Mouse (Mus musculus): Measurements from ENCODE around the gene Mrm1. TPM values are rescaled to one million over a fixed set of nuclear protein-coding genes. Genes with fewer than 3 reads are reported as not detected.

Mrm1 gene
- polyA plus RNA-seq, 1 experiment = 4.2 TPM

GRCm38 (mm10) chr11:84825261-84825807 is 6.0 kb upstream of the Mrm1 start:
- Histone ChIP-seq H3K27ac (ENCODE audit: control insufficient read depth, insufficient read depth, low read depth, low read length) (no peak overlapping the region), H3K27me3 (ENCODE audit: control insufficient read depth, insufficient read depth, low read length) (no peaks in the 10 kb centered on the region), H3K4me3 (ENCODE audit: control insufficient read depth, low read depth, low read length) (no peak overlapping the region), H3K36me3 (ENCODE audit: control insufficient read depth, insufficient read depth, low read length) (no peaks in the 10 kb centered on the region; the same call in 1 of the 2 replicates), H3K4me1 (ENCODE audit: control insufficient read depth, insufficient read depth, low read length) (peaks cover 3% of the 10 kb centered on the region)
- TF ChIP-seq POLR2A (IDR thresholded peaks at IDR 0.05; ENCODE audit: control insufficient read depth, low read depth, low read length) = no peak
- no peak for TF ChIP-seq CTCF (IDR thresholded peaks at IDR 0.05; ENCODE audit: control insufficient read depth, insufficient read depth, insufficient replicate concordance, low read depth, low read length)

- H3K27me3 ChIP-seq (ENCODE audit: control insufficient read depth, insufficient read depth, low read length) = no peaks in the 10 kb centered on the region
- no peak overlapping the region for H3K27ac ChIP-seq (ENCODE audit: control insufficient read depth, insufficient read depth, low read depth, low read length)
- no peak overlapping the region for H3K4me3 ChIP-seq (ENCODE audit: control insufficient read depth, low read depth, low read length)
- H3K36me3 ChIP-seq (ENCODE audit: control insufficient read depth, insufficient read depth, low read length) = no peaks in the 10 kb centered on the region; the same call in 1 of the 2 replicates
- TF ChIP-seq CTCF (IDR thresholded peaks at IDR 0.05; ENCODE audit: control insufficient read depth, insufficient read depth, insufficient replicate concordance, low read depth, low read length) = no peak
- no peak for TF ChIP-seq POLR2A (IDR thresholded peaks at IDR 0.05; ENCODE audit: control insufficient read depth, low read depth, low read length)
- H3K4me1 ChIP-seq (ENCODE audit: control insufficient read depth, insufficient read depth, low read length) = peaks cover 9% of the 10 kb centered on the region
These were observed 4.2 kb upstream of the Mrm1 start for GRCm38 (mm10) chr11:84823484-84823897.

DNA sequence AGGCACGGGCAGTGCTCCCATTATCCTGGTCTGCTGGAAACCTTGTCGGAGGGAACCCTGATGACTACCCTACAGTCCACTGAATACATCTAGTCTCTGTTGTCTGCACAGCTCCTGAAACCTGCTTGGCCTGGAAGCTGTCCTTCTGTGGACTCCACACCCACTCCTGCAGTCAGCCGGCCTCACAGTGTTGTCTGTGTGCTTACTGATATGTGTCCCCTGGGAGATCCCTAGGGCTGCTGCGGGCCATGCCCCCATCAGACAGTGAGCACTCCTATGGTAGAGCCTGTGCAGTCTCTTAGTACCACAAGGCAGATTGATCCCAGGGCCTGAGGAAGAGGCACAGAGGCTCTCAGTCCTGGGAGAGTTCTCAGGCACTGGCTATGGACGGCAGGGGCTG is 3.2 kb upstream of the Mrm1 start:
- no peak overlapping the region for H3K4me3 ChIP-seq (ENCODE audit: control insufficient read depth, low read depth, low read length)
- no peaks in the 10 kb centered on the region for H3K27me3 ChIP-seq (ENCODE audit: control insufficient read depth, insufficient read depth, low read length)
- H3K27ac ChIP-seq (ENCODE audit: control insufficient read depth, insufficient read depth, low read depth, low read length) = no peak overlapping the region
- no peak for TF ChIP-seq POLR2A (IDR thresholded peaks at IDR 0.05; ENCODE audit: control insufficient read depth, low read depth, low read length)
- no peak for TF ChIP-seq CTCF (IDR thresholded peaks at IDR 0.05; ENCODE audit: control insufficient read depth, insufficient read depth, insufficient replicate concordance, low read depth, low read length)
- H3K4me1 ChIP-seq (ENCODE audit: control insufficient read depth, insufficient read depth, low read length) = peaks cover 8% of the 10 kb centered on the region
- H3K36me3 ChIP-seq (ENCODE audit: control insufficient read depth, insufficient read depth, low read length) = no peaks in the 10 kb centered on the region; the same call in 1 of the 2 replicates

GRCm38 (mm10) chr11:84821131-84821770 is 1.9 kb upstream of the Mrm1 start:
- TF ChIP-seq CTCF (IDR thresholded peaks at IDR 0.05; ENCODE audit: control insufficient read depth, insufficient read depth, insufficient replicate concordance, low read depth, low read length) (no peak), POLR2A (IDR thresholded peaks at IDR 0.05; ENCODE audit: control insufficient read depth, low read depth, low read length) (0 out of 2 replicates have a peak, but pooled peaks have one; percentile 13)
- Histone ChIP-seq H3K4me3 (ENCODE audit: control insufficient read depth, low read depth, low read length) (no peak overlapping the region), H3K27me3 (ENCODE audit: control insufficient read depth, insufficient read depth, low read length) (no peaks in the 10 kb centered on the region), H3K36me3 (ENCODE audit: control insufficient read depth, insufficient read depth, low read length) (no peaks in the 10 kb centered on the region; the same call in 1 of the 2 replicates), H3K4me1 (ENCODE audit: control insufficient read depth, insufficient read depth, low read length) (peaks cover 8% of the 10 kb centered on the region), H3K27ac (ENCODE audit: control insufficient read depth, insufficient read depth, low read depth, low read length) (no peak overlapping the region)

- Histone ChIP-seq H3K27me3 (ENCODE audit: control insufficient read depth, insufficient read depth, low read length) (no peaks in the 10 kb centered on the region), H3K4me3 (ENCODE audit: control insufficient read depth, low read depth, low read length) (peak overlapping the region; percentile 84), H3K27ac (ENCODE audit: control insufficient read depth, insufficient read depth, low read depth, low read length) (peak overlapping the region; percentile 3; the same call in 1 of the 2 replicates), H3K4me1 (ENCODE audit: control insufficient read depth, insufficient read depth, low read length) (peaks cover 8% of the 10 kb centered on the region), H3K36me3 (ENCODE audit: control insufficient read depth, insufficient read depth, low read length) (no peaks in the 10 kb centered on the region; the same call in 1 of the 2 replicates)
- TF ChIP-seq CTCF (IDR thresholded peaks at IDR 0.05; ENCODE audit: control insufficient read depth, insufficient read depth, insufficient replicate concordance, low read depth, low read length) = peak; percentile 77; the same call in 1 of the 2 replicates
- no peak for TF ChIP-seq POLR2A (IDR thresholded peaks at IDR 0.05; ENCODE audit: control insufficient read depth, low read depth, low read length)
These were observed 992 bp downstream of the Mrm1 start for GRCm38 (mm10) chr11:84818085-84818960.

DNA sequence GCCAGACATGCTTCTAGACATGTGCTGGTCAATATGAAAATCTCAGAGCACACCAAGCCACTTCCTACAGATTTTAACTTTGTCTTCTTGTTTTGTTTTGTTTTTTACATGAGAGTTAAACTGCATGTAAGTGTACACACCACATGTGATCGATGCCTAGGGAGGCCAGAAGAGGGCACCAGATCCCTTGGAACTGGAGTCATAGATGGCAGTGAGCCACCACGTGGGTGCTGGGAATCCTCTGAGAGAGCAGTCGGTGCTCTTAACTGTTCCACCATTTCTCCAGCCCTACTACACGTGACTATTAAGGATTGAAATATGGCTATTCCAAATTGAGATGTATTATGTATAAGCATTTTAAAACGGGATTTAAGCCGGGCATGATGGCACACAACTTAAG is 2.0 kb downstream of the Mrm1 start:
- TF ChIP-seq POLR2A (IDR thresholded peaks at IDR 0.05; ENCODE audit: control insufficient read depth, low read depth, low read length) (no peak), CTCF (IDR thresholded peaks at IDR 0.05; ENCODE audit: control insufficient read depth, insufficient read depth, insufficient replicate concordance, low read depth, low read length) (no peak)
- Histone ChIP-seq H3K36me3 (ENCODE audit: control insufficient read depth, insufficient read depth, low read length) (no peaks in the 10 kb centered on the region), H3K27me3 (ENCODE audit: control insufficient read depth, insufficient read depth, low read length) (no peaks in the 10 kb centered on the region), H3K4me1 (ENCODE audit: control insufficient read depth, insufficient read depth, low read length) (peaks cover 8% of the 10 kb centered on the region), H3K27ac (ENCODE audit: control insufficient read depth, insufficient read depth, low read depth, low read length) (no peak overlapping the region), H3K4me3 (ENCODE audit: control insufficient read depth, low read depth, low read length) (no peak overlapping the region)

All from testis, adult 2 months (tissue).